Mouse (Mus musculus) right cerebral cortex, postnatal 25 days (tissue): ENCODE results near the gene Agap1.

Experiments used
- DNase-seq: peaks from one replicate; pipeline ENCODE4 v3.0.0; 2022

Agap1 gene

GRCm38 (mm10) chr1:89870906-89871211 lies 416.3 kb downstream of the Agap1 start:
- DNase-seq = no peak

- DNase-seq = no peak
Measured at GRCm38 (mm10) chr1:89876346-89877072, 421.9 kb downstream of the Agap1 start.

- DNase-seq = no peak
Measured at GRCm38 (mm10) chr1:89878496-89878895, 423.9 kb downstream of the Agap1 start.

GRCm38 (mm10) chr1:89880193-89880592 lies 425.6 kb downstream of the Agap1 start:
- no peak for DNase-seq

- DNase-seq = no peak
Measured at GRCm38 (mm10) chr1:89880834-89881233, 426.2 kb downstream of the Agap1 start.

- DNase-seq = no peak
Measured at GRCm38 (mm10) chr1:89884335-89884734, 429.7 kb downstream of the Agap1 start.

- DNase-seq = no peak
Measured at GRCm38 (mm10) chr1:89885696-89886095, 431.1 kb downstream of the Agap1 start.

- DNase-seq = no peak
Measured at GRCm38 (mm10) chr1:89891400-89891799, 436.8 kb downstream of the Agap1 start.

- no peak for DNase-seq
Measured at GRCm38 (mm10) chr1:89892281-89892680, 437.7 kb downstream of the Agap1 start.

GRCm38 (mm10) chr1:89895801-89896200 lies 441.2 kb downstream of the Agap1 start:
- DNase-seq = no peak

- DNase-seq = no peak
Measured at GRCm38 (mm10) chr1:89899036-89899435, 444.4 kb downstream of the Agap1 start.

GRCm38 (mm10) chr1:89899761-89900445 lies 445.3 kb downstream of the Agap1 start:
- DNase-seq = no peak

GRCm38 (mm10) chr1:89901381-89901780 lies 446.8 kb downstream of the Agap1 start:
- DNase-seq = no peak

GRCm38 (mm10) chr1:89902236-89902635 lies 447.6 kb downstream of the Agap1 start:
- no peak for DNase-seq

GRCm38 (mm10) chr1:89902641-89903040 lies 448.0 kb downstream of the Agap1 start:
- DNase-seq = no peak

- DNase-seq = no peak
Measured at GRCm38 (mm10) chr1:89909796-89910195, 455.2 kb downstream of the Agap1 start.

GRCm38 (mm10) chr1:89912392-89912791 lies 457.8 kb downstream of the Agap1 start:
- no peak for DNase-seq

GRCm38 (mm10) chr1:89913611-89914010 lies 459.0 kb downstream of the Agap1 start:
- no peak for DNase-seq

GRCm38 (mm10) chr1:89918111-89918510 lies 463.5 kb downstream of the Agap1 start:
- DNase-seq = no peak

- no peak for DNase-seq
Measured at GRCm38 (mm10) chr1:89919206-89919605, 464.6 kb downstream of the Agap1 start.

- no peak for DNase-seq
Measured at GRCm38 (mm10) chr1:89921806-89922205, 467.2 kb downstream of the Agap1 start.

GRCm38 (mm10) chr1:89922282-89922681 lies 467.7 kb downstream of the Agap1 start:
- no peak for DNase-seq

- DNase-seq = no peak
Measured at GRCm38 (mm10) chr1:89922883-89923641, 468.5 kb downstream of the Agap1 start.

GRCm38 (mm10) chr1:89923642-89924020 lies 469.0 kb downstream of the Agap1 start:
- no peak for DNase-seq
